Mouse (Mus musculus) gastrocnemius, adult 18-20 months (tissue): ENCODE results near the gene Olfr58. TPM values are rescaled to one million over a fixed set of nuclear protein-coding genes. Genes with fewer than 3 reads are reported as not detected.
"Not testable (repeated sequence)": the region's sequence is repeated elsewhere in the genome, so short reads cannot be mapped to it uniquely, and the experiment has no call there.

Experiments used
- DNase-seq: peaks from one replicate; pipeline ENCODE4 v3.0.0; 2021; ENCODE audit warnings: low spot score
- long read RNA-seq, 2 experiments: library from polyadenylated mRNA; stranded (forward); transcript quantifications; one replicate each; pipeline ENCODE4 v2.0.0; 2021
- total RNA-seq, 2 experiments: library from RNA; stranded (reverse); gene quantifications; 2 replicates each; pipeline ENCODE4 v1.2.3; 2021

Gene Olfr58
- total RNA-seq = not detected
- long read RNA-seq, experiment 1 = 0 reads
- long read RNA-seq, experiment 2 = 0 reads

GRCm38 (mm10) chr9:19779983-19780382 is at the start of gene Olfr58:
Olfr58 (plus strand) TSS chr9:19780283.
- DNase-seq = no peak

GRCm38 (mm10) chr9:19769136-19769535 is 10.9 kb upstream of the Olfr58 start:
- no peak for DNase-seq

- no peak for DNase-seq
Measured at GRCm38 (mm10) chr9:19769701-19770100, 10.4 kb upstream of the Olfr58 start.

GRCm38 (mm10) chr9:19803000-19803399 is 22.9 kb downstream of the Olfr58 start:
- DNase-seq = no peak

GRCm38 (mm10) chr9:19804606-19805005 is 24.5 kb downstream of the Olfr58 start, which contains the start of gene Olfr859:
Olfr859 (plus strand) TSS chr9:19804906.
- not testable (repeated sequence) for DNase-seq

Other genes starting within 250 kb of the Olfr58 start
- gene Olfr853, start 239.2 kb upstream of the Olfr58 start, total RNA-seq = not detected
- gene Olfr854, start 212.9 kb upstream of the Olfr58 start, total RNA-seq = not detected
- not detected for gene Olfr855, start 197.7 kb upstream of the Olfr58 start, total RNA-seq
- gene Zfp317, start 158.2 kb upstream of the Olfr58 start, total RNA-seq = 10 to 100 TPM; 14.3 to 15.2 TPM
- gene Olfr857, start 70.8 kb upstream of the Olfr58 start, total RNA-seq = not detected
- not detected for gene Olfr859, start 24.6 kb downstream of the Olfr58 start, total RNA-seq
- gene Olfr860, start 69.5 kb downstream of the Olfr58 start, total RNA-seq = not detected
- not detected for gene Olfr862, start 107.7 kb downstream of the Olfr58 start, total RNA-seq
- gene Olfr77, start 136.6 kb downstream of the Olfr58 start, total RNA-seq = not detected
- not detected for gene Olfr866, start 247.8 kb downstream of the Olfr58 start, total RNA-seq